Mouse (Mus musculus) embryonic facial prominence, embryonic 11.5 days (tissue): Measurements from ENCODE around the gene Spon1. TPM values are rescaled to one million over a fixed set of nuclear protein-coding genes. Genes with fewer than 3 reads are reported as not detected.

ENCODE experiments used
- ATAC-seq: fragments of 200-750 bp; cut with Nextera tagmentation; replicated peaks from 2 replicates; pipeline ENCODE4 v1.8.0; 2017; ENCODE audit warnings: low read depth; ENCODE audit not compliant: insufficient number of reproducible peaks, low FRiP score, low TSS enrichment
- DNase-seq: peaks from one replicate; pipeline ENCODE4 v3.0.0-alpha.2; 2015; ENCODE audit warnings: low spot score
- H3K27ac ChIP-seq: fragments of 300-500 bp; sonication (generic); replicated peaks from 2 replicates; pipeline ENCODE4 v1.5.1; 2014; ENCODE audit warnings: mild to moderate bottlenecking, low read depth, low read length, control low read depth
- H3K27me3 ChIP-seq: fragments of 300-500 bp; sonication (generic); 2 replicates; pipeline ENCODE4 v1.6.1; 2014; ENCODE audit warnings: mild to moderate bottlenecking, low read length, moderate library complexity, mixed read lengths; ENCODE audit not compliant: control insufficient read depth, insufficient read depth
- H3K36me3 ChIP-seq: fragments of 300-500 bp; sonication (generic); replicated peaks from 2 replicates; pipeline ENCODE4 v1.6.1; 2014; ENCODE audit warnings: low read depth, mild to moderate bottlenecking, low read length, moderate library complexity, mixed read lengths; ENCODE audit not compliant: control insufficient read depth, insufficient read depth
- H3K4me1 ChIP-seq: fragments of 300-500 bp; sonication (generic); 2 replicates; pipeline ENCODE4 v1.6.1; 2014; ENCODE audit warnings: low read length, mixed read lengths; ENCODE audit not compliant: control insufficient read depth, insufficient read depth
- H3K4me2 ChIP-seq: fragments of 300-500 bp; sonication (generic); 2 replicates; pipeline ENCODE4 v1.6.1; 2014; ENCODE audit warnings: low read depth, mild to moderate bottlenecking, control low read depth, low read length, moderate library complexity
- H3K4me3 ChIP-seq: fragments of 300-500 bp; sonication (generic); 2 replicates; pipeline ENCODE4 v1.5.1; 2014; ENCODE audit warnings: low read depth, low read length, control low read depth
- H3K9ac ChIP-seq: fragments of 300-500 bp; sonication (generic); replicated peaks from 2 replicates; pipeline ENCODE4 v1.6.1; 2014; ENCODE audit warnings: mild to moderate bottlenecking, control low read depth, low read length
- H3K9me3 ChIP-seq: fragments of 300-500 bp; sonication (generic); replicated peaks from 2 replicates; pipeline ENCODE4 v1.6.1; 2016; ENCODE audit warnings: mild to moderate bottlenecking, low read length, inconsistent platforms, mixed read lengths; ENCODE audit not compliant: control insufficient read depth
- WGBS: fragments of 180-500 bp; shearing (Covaris S2); extraction: QIAGEN DNeasy Blood & Tissue Kit; methylation state at CpG from one replicate; pipeline ENCODE4 v1.1.7; 2014; 5-methylcytosine and 5-hydroxymethylcytosine counted together
- polyA plus RNA-seq: library from polyadenylated mRNA; unstranded; fragments of >200 nt; fragmentation: Nextera tagmentation; extraction: Ambion mirVana; gene quantifications from 2 replicates; pipeline ENCODE4 v1.2.1, GENCODE M21; 2014

Spon1 gene
- polyA plus RNA-seq, 1 experiment from 2014 or later: 25.1 TPM

GRCm38 (mm10) chr7:113901511-113901910 is 135.7 kb downstream of the Spon1 start:
- H3K9ac ChIP-seq: no peak overlapping the region
- no peak for ATAC-seq

GRCm38 (mm10) chr7:113901941-113902515 is 136.2 kb downstream of the Spon1 start:
- no peaks in the 10 kb centered on the region for H3K27me3 ChIP-seq
- H3K9ac ChIP-seq: no peak overlapping the region
- no peaks in the 10 kb centered on the region for H3K4me1 ChIP-seq
- ATAC-seq (no peak), DNase-seq (peak; percentile 12)
- no peak overlapping the region for H3K4me3 ChIP-seq
- H3K4me2 ChIP-seq: no peak overlapping the region
- H3K27ac ChIP-seq: no peak overlapping the region
- H3K9me3 ChIP-seq: no peaks in the 10 kb centered on the region
- H3K36me3 ChIP-seq: no peaks in the 10 kb centered on the region
- WGBS: 43% methylated on average over 10 of the region's 10 CpGs

More at GRCm38 (mm10) chr7:113901511-113901910, 135.7 kb downstream of the Spon1 start:
- Histone ChIP-seq H3K4me1 (no peaks in the 10 kb centered on the region), H3K4me3 (no peak overlapping the region), H3K4me2 (no peak overlapping the region), H3K36me3 (no peaks in the 10 kb centered on the region), H3K27me3 (no peaks in the 10 kb centered on the region), H3K27ac (no peak overlapping the region), H3K9me3 (no peaks in the 10 kb centered on the region)
- DNase-seq: no peak
- 82% methylated on average over 2 of the region's 2 CpGs for WGBS

- no peaks in the 10 kb centered on the region for H3K9me3 ChIP-seq
- 87% methylated on average over 3 of the region's 3 CpGs for WGBS
- H3K4me1 ChIP-seq: no peaks in the 10 kb centered on the region
- H3K4me3 ChIP-seq: no peak overlapping the region
- no peak overlapping the region for H3K27ac ChIP-seq
- no peak overlapping the region for H3K4me2 ChIP-seq
- no peaks in the 10 kb centered on the region for H3K36me3 ChIP-seq
- ATAC-seq: no peak
- no peak for DNase-seq
- H3K27me3 ChIP-seq: no peaks in the 10 kb centered on the region
- H3K9ac ChIP-seq: no peak overlapping the region
Observed at GRCm38 (mm10) chr7:113903127-113903827, 137.5 kb downstream of the Spon1 start.

GRCm38 (mm10) chr7:113903939-113904338 is 138.1 kb downstream of the Spon1 start:
- WGBS: 82% methylated on average over 5 of the region's 5 CpGs
- ATAC-seq (no peak), DNase-seq (peak; percentile 20)
- no peak overlapping the region for H3K27ac ChIP-seq
- no peak overlapping the region for H3K4me2 ChIP-seq
- no peaks in the 10 kb centered on the region for H3K36me3 ChIP-seq
- no peaks in the 10 kb centered on the region for H3K9me3 ChIP-seq
- H3K4me3 ChIP-seq: no peak overlapping the region
- H3K27me3 ChIP-seq: no peaks in the 10 kb centered on the region
- no peaks in the 10 kb centered on the region for H3K4me1 ChIP-seq
- no peak overlapping the region for H3K9ac ChIP-seq

- H3K4me3 ChIP-seq: no peak overlapping the region
- H3K27ac ChIP-seq: no peak overlapping the region
- H3K4me1 ChIP-seq: no peaks in the 10 kb centered on the region
- no peaks in the 10 kb centered on the region for H3K27me3 ChIP-seq
- ATAC-seq (no peak), DNase-seq (no peak)
- H3K9ac ChIP-seq: no peak overlapping the region
- WGBS: 84% methylated on average over 7 of the region's 7 CpGs
- no peaks in the 10 kb centered on the region for H3K36me3 ChIP-seq
- no peaks in the 10 kb centered on the region for H3K9me3 ChIP-seq
- no peak overlapping the region for H3K4me2 ChIP-seq
Observed at GRCm38 (mm10) chr7:113904348-113904895, 138.6 kb downstream of the Spon1 start.

DNA sequence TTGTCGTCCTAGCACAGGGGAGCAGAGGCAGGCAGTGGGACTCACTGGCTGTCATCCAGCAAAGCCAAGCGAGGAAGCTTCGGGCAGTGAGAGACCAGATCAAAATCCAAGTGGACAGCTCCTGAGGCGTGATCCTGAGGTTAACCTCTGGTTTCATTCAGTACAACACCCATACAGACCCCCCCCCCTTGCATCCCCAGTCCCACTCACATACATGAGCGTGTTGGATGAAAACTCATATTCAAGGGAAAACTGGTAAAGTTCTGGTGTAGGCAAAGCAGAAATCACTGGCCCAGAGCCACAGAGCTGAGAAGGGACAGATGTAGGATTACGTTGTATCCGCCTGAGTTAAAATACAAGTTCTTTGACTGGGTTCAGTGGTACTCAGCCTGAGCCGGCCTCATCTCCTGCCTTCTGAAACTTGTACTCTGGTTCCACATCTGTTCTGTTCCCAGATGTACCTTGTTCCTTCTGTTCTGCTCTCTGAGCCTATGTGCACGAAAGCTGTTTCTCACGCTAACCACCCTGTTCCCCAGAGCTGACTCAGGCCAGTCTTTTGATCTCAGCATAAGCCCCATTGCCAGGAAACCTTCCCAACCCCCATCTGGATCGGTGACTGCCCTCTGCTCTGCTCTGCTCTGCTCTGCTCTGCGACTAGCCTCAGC is 143.5 kb downstream of the Spon1 start:
- Histone ChIP-seq H3K9ac (no peak overlapping the region), H3K9me3 (no peaks in the 10 kb centered on the region), H3K27ac (no peak overlapping the region), H3K4me2 (no peak overlapping the region), H3K36me3 (no peaks in the 10 kb centered on the region), H3K4me1 (no peaks in the 10 kb centered on the region), H3K4me3 (no peak overlapping the region), H3K27me3 (no peaks in the 10 kb centered on the region)
- peak; percentile 36 for DNase-seq
- 38% methylated on average over 12 of the region's 12 CpGs for WGBS
- ATAC-seq: no peak

- 82% methylated on average over 7 of the region's 7 CpGs for WGBS
Observed at GRCm38 (mm10) chr7:113910856-113911255, 145.1 kb downstream of the Spon1 start.

DNA sequence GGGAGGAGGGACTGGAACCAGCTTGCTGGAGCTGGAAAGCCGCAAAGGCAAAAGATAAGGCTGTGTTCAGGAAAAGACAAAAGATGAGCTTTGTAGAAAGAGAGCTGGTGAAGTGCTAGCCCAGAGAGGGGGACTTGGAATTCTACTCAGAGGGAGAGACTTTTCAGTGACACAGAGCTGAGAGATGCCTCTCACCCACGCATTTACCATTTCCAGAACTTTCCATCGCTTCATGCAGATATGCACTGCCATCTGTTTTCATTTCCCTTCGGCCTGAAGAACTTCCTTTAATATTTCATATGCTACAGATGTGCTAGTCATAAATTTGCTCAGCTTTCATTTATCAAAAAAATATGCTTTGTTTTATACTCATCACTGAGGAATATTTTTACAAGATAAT is 150.1 kb downstream of the Spon1 start:
- Histone ChIP-seq H3K27ac (no peak overlapping the region), H3K4me2 (no peak overlapping the region), H3K4me3 (no peak overlapping the region), H3K36me3 (no peaks in the 10 kb centered on the region), H3K4me1 (no peaks in the 10 kb centered on the region), H3K9ac (no peak overlapping the region), H3K9me3 (no peaks in the 10 kb centered on the region), H3K27me3 (no peaks in the 10 kb centered on the region)
- ATAC-seq (no peak), DNase-seq (no peak)
- 76% methylated on average over 4 of the region's 4 CpGs for WGBS

More at GRCm38 (mm10) chr7:113910856-113911255, 145.1 kb downstream of the Spon1 start:
- H3K9ac ChIP-seq: no peak overlapping the region
- no peaks in the 10 kb centered on the region for H3K9me3 ChIP-seq
- no peaks in the 10 kb centered on the region for H3K36me3 ChIP-seq
- H3K27ac ChIP-seq: no peak overlapping the region
- H3K4me3 ChIP-seq: no peak overlapping the region
- H3K27me3 ChIP-seq: no peaks in the 10 kb centered on the region
- H3K4me1 ChIP-seq: no peaks in the 10 kb centered on the region
- ATAC-seq: no peak
- H3K4me2 ChIP-seq: no peak overlapping the region
- DNase-seq: no peak
